Mouse (Mus musculus): ENCODE measurements around the gene Hspa1l.
"Not testable (repeated sequence)": the region's sequence is repeated elsewhere in the genome, so short reads cannot be mapped to it uniquely, and the experiment has no call there.

Gene Hspa1l

DNA sequence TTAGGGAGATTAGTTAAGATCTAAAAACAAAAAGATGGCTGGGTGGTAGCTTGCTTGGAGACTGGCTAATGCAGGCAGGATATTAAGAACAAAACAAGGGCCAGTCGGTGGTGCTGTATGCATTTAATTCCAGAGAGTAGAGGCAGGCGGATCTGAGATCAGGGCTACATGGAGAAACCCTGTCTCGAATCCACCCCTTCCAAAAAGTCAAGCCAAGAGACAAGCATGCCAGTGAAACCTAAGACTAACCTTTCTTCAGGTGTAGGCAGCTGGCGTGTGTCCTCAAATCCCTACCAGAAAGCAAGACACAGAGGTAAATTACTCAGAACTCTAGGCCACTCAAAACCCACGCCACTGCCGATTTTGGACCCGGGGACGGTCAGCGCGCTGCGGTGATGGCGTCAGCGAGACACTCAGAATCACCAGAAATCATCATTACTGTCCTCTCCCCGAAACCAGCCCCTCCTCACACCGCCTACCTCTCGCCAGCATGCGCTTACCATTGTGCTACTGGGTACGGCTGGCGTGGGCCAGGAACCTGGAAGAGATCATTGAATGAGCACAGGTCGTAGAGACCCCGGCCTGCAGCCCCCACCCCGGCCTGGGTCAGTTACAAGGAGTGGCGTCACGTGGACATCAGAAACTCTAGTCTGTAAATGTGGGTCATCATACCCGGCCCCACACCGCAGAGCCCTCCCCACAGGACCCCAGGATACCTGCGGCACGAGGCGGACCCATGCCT, 20.7 kb upstream of the Hspa1l start:
- peak; percentile 42 for DNase-seq (ENCODE audit: low read depth)

DNA sequence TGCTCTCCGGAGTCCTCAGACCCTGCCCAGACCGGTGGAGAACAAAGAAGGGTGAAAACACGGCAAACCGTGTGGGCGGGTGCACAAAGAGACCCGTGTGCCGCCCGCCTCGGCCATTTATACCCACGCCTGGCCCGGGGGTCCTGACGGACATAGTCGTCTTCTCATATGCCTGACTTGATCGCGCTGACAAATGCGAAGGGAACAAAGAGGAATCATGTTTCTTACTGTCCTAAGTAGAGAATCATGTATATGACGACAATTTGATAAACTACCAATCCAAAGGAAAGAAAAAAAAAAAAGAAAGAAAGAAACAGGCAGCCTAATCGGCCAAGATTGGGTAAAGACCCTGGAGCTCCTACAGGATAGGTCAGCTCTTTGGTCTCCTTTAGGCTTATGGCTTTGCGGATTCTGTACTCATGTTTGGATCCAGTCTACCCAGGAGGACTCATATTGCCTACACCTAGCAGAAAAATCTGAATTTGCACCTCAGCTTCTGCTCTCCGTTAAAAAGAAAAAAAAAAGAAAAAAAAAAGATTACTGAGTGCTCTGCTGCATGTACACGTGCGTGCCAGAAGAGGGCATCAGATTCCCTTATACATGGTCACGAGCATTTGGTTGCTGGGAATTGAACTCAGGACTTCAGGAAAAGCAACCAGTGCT, 20.0 kb upstream of the Hspa1l start:
- peak; percentile 89 for DNase-seq (ENCODE audit: low read depth)

DNA sequence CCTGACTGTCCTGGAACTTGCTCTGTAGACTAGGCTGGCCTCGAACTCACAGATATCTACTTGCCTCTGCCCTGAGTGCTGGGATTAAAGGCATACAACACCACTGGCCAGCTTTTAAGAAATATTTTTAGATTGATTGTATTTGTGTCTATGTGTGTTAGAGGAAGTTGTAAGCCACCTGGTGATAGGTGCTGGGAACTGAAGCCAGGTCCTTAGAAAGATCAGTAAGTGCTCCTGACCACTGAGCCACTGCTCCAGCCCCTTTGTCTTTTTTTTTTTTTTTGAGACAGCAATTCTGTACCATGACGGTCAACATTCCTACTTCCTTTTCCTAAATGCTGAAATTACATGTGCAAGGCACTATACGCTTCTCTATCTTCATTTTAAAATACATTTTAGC, 19.2 kb upstream of the Hspa1l start:
- no peak for DNase-seq (ENCODE audit: low read depth)

DNA sequence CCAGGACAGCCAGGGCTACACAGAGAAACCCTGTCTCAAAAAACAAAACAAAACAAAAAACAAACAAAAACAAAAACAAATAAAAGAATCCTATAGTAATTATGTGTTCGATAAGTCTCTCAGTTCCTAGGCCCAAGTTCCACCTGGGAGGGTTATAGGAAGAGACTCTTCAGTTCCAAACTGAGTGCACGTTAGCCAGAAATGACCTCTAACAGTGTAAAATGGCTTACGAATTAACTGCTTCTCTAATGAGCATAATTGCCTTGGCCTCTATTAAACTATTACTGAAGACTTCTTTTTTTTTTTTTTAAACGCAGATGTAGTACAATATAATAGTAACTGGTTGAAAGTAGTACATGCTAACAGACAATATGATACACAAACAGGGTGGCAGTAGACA, 18.6 kb upstream of the Hspa1l start:
- DNase-seq (ENCODE audit: low read depth) = no peak

DNA sequence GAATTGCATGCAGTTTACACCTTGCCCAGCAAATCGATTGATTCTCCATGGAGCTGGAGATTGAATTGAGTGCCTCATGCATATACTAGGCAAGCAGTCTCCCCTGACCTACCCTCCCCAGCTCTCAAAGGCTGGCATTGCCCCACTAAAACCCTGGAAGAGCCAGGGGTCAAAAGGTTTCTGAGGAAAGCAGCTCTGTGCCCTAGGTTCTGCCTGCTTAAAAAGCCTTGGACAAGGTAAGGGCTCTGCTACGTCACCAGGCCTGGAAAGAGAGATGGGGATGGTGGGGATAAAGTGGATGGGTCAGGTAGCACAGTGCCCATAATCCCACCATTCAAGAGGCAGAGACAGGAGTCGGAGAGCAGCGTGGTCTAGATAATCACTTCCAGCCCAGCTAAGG, 17.7 kb upstream of the Hspa1l start:
- DNase-seq (ENCODE audit: low read depth) = no peak

DNA sequence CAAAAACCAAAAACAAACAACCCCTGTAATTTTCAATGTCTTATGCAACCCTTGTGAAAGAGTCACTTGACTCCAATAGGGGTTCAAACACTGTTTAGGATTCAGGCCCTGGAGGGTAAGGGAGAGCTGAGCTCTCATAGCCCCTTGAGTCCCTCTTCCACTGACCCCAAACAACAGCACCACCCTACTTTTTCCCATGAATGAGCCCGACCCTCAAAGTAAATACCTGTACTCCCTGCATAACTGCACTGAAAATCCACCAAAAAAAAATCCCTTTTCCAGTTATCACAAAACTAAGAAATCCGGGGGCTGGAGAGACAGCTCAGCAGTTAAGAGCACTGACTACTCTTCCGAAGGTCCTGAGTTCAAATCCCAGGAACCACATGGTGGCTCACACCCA, 16.6 kb upstream of the Hspa1l start:
- no peak for DNase-seq (ENCODE audit: low read depth)

DNA sequence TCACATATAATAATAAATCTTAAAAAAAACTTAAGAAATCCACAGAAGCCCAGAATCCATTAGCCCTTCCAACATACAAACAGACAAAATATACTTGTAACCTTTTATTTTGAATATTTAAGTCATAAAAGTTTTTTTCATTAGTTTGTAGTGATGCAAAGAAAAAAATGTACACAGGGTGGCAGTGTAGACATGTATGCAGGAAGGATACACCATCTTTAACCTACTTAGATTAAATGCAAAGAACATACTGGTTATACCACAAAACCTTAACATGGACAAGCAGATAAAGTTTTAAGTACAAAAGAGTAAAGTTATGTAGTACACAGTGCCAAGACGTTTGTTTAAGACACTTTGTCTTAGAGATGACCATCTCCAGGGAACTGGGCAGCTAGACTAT, 16.2 kb upstream of the Hspa1l start:
- peak; percentile 75 for DNase-seq (ENCODE audit: low read depth)

DNA sequence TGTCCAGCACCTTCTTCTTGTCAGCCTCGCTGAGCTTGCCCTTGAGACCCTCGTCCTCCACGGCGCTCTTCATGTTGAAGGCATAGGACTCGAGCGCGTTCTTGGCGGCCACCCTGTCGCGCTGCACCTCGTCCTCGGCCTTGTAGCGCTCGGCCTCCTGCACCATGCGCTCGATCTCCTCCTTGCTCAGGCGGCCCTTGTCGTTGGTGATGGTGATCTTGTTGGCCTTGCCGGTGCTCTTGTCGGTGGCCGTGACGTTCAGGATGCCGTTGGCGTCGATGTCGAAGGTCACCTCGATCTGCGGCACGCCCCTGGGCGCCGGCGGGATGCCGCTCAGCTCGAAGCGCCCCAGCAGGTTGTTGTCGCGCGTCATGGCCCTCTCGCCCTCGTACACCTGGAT, 15.2 kb upstream of the Hspa1l start:
- DNase-seq (ENCODE audit: low read depth) = not testable (repeated sequence)

DNA sequence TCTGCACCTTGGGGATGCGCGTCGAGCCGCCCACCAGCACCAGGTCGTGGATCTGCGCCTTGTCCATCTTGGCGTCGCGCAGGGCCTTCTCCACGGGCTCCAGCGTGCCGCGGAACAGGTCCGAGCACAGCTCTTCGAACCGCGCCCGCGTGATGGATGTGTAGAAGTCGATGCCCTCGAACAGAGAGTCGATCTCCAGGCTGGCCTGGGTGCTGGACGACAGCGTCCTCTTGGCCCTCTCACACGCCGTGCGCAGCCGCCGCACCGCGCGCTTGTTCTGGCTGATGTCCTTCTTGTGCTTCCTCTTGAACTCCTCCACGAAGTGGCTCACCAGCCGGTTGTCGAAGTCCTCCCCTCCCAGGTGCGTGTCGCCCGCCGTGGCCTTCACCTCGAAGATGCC, 14.5 kb upstream of the Hspa1l start:
- not testable (repeated sequence) for DNase-seq (ENCODE audit: low read depth)

DNA sequence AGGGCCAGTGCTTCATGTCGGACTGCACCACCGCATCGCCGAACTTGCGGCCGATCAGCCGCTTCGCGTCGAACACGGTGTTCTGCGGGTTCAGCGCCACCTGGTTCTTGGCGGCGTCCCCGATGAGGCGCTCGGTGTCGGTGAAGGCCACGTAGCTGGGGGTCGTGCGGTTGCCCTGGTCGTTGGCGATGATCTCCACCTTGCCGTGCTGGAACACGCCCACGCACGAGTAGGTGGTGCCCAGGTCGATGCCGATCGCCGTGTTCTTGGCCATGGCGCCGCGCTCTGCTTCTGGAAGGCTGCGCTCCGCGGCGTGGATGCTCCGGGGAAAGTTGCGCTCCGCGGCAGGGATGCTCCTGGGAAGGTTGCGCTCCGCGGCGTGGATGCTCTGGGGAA, 13.8 kb upstream of the Hspa1l start:
- not testable (repeated sequence) for DNase-seq (ENCODE audit: low read depth)

DNA sequence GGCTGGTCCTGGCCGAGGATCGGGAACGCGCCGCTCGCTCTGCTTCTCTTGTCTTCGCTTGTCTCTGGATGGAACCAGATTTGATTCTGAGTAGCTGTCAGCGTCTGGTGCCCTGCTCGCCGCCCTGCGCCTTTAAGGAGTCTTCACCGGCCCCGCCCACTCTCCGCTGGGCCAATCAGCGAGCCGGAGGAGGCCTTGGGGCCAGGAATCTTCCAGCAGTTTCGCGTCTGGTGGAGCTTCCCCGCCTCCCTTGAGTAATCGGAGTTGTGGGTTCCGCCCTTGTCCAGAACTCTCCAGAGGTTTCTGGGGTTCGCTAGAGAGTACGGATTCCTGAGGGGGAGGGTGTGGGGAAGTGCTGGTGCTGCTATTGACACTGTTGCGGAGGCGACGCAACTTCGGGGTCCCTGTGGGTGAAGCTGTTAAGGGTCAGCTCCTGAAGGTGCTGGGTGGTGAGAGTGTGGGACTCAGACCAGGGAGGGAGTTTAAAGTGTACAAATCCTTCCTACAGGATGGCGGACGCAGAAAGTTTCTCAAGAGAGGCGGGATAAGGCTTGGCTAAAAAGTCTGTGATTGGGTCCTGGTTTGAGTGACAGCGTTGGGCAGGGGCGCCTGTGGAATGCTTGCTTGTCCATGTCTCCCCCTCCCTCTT, 13.2 kb upstream of the Hspa1l start, which contains the start of gene Hspa1b:
Gene Hspa1b, minus strand, starts transcription at position 109 of the 649 bp plus-strand sequence.
- DNase-seq (ENCODE audit: low read depth) = peak; percentile 89

DNA sequence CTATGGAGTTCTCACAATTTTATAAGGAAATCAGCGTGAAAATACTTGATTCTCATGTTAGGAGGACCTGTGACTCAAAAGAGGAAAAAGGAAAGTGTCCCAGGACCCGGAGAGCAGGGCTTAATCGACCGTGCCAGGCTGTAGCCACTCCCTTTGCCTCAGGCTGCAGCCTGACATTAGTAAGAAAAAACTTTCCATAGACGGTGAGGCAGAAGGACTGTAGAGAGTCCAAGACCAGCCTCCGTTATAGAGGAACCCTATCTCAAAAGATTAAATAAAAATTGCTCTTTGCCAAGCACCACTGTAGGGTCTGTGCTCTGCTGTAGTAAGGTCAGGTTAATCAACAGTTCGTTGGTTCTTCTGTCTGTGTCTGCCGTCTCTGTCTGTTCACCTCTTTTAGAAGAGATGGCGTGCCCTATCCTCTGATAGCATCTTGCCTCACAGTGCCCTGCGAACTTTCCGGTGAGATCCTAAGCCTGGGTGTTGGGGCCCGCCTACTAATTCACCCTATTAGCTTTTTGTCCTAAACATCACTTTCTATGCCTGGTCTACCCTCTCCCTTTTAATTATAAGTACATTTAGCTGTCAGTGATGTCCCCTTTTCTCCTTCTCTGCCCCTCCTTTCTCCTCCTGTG, 12.5 kb upstream of the Hspa1l start:
- DNase-seq (ENCODE audit: low read depth) = peak; percentile 88

DNA sequence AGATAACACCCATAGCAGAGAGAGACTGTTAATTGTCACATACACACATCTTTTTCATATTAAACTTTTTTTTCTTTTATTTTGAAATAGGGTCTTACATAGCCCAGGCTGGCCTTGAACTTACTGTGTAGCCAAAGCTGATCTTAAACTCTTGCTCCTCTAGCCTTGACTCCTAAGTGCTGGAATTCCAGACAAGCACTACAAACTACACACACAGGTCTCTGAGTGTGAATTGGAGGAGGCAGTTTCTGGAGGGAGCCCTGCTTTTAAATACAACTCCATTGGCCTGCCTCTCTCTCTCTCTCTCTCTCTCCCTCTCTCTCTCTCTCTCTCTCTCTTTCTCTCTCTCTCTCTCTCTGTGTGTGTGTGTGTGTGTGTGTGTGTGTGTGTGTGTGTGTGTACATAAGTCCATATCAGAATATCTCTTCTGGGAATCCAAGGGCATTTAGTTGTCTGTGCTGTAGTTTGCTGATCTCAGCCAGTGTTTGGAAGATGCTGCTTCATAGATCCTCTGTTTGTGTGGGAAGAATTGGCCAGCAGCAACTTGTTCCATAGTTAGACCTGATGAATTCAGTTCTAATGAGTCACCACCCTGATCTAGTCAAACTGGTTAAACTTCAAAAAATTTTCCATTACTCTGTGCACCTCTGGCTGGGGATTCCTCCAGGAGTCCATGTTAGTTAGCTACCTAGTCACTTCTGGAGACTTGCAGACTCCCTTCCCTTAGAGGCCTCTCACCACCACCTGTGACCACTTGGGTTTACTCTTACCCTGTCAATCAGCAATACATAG, 11.6 kb upstream of the Hspa1l start:
- DNase-seq (ENCODE audit: low read depth) = peak; percentile 82

DNA sequence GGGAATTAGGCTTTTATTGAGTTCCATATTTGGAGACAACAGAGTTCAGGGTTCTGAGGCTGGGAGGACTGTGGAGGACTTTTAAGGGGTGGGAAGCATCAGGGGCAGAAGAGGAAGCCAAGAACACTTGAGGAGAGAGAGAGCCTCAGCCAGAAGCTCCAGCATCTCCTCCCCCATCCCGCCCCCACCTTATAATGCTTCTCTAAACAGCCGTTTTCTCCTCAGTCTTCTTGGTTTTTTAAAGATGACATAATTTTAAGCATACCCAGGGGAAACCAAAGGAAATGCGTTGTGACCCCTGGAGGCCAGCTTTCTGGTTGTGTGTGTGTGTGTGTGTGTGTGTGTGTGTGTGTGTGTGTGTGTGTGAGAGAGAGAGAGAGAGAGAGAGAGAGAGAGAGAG, 10.4 kb upstream of the Hspa1l start:
- peak; percentile 84 for DNase-seq (ENCODE audit: low read depth)

DNA sequence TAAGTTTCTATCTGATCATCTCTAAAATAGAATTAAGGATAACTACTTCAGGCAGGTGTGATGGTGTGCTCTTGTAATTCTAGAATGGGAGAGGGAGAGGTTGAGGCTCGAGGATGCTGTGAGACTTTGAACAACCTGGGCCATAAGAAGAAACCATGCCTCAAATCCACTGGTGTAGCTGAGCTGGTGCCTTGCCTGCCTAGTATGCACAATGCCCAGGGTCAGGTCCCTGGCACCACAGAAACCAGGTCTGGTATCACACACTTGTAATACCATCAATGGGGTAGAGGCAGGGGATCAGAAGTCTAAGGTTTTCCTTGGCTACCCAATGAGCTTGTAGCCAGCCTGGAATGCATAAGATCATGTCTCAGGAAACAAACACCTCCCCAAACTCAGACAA, 9.7 kb upstream of the Hspa1l start:
- DNase-seq (ENCODE audit: low read depth) = no peak

DNA sequence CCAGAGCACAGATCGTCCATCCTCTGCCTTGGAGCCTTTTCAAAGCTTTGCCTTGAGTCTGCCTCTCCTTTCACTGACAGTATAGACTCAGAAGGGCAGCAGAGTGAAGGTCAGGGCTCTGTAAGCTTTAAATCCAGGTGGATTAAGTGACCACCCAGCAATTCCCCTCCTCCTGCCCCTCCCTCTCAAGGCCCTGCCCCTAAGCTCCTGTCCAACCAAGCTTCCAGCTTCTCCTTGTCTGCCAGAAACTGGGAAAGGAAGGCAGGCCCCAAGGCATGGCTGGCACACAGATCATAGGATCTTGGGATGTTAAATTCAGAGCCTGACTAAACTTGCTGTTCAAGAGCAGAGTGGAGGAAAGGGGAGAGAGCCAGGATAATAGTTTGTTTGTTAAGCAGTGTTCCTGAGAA, 7.9 kb upstream of the Hspa1l start:
- DNase-seq (ENCODE audit: low read depth) = peak; percentile 82

DNA sequence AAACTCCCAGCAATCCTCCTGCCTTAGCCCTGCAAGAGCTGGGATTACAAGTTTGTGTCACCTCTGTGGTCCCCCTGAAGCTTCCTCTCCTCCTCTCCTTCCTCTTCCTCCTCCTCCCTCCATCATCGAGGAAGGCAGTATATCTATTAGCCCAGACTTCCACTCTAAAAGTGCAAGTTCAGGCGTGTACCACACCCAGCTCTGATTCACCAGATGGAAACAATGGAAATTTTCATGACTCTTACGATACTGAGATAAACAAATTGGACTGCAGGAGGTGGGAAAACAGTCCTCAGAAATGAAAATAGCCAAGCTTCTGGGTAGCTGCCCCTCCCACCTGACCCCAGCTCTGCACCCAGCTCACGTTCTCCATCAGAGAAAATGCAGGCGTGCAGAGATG, 6.9 kb upstream of the Hspa1l start:
- peak; percentile 70 for DNase-seq (ENCODE audit: low read depth)

DNA sequence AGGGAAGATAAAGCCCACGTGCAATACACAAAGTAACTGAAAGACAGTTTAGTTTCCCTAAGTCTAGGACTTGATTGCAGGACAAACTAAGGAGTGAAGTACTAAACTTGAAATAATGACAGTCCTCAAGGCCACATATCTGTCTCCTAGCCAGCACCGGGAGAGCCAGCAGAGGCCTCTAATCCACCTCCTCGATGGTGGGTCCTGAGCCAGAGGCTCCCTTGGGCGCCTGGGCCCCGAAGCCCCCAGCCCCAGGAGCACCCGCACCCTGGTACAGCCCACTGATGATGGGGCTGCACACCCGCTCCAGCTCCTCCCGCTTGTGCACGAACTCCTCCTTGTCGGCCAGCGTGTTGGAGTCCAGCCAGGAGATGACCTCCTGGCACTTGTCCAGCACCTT, 2.7 kb upstream of the Hspa1l start, which contains the start of gene Gm20481:
Gene Gm20481, plus strand, starts transcription at position 91 of the 400 bp plus-strand sequence.
- not testable (repeated sequence) for DNase-seq (ENCODE audit: low read depth)

DNA sequence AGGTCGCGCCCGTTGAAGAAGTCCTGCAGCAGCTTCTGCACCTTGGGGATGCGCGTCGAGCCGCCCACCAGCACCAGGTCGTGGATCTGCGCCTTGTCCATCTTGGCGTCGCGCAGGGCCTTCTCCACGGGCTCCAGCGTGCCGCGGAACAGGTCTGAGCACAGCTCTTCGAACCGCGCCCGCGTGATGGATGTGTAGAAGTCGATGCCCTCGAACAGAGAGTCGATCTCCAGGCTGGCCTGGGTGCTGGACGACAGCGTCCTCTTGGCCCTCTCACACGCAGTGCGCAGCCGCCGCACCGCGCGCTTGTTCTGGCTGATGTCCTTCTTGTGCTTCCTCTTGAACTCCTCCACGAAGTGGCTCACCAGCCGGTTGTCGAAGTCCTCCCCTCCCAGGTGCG, 1.7 kb upstream of the Hspa1l start:
- not testable (repeated sequence) for DNase-seq (ENCODE audit: low read depth)

DNA sequence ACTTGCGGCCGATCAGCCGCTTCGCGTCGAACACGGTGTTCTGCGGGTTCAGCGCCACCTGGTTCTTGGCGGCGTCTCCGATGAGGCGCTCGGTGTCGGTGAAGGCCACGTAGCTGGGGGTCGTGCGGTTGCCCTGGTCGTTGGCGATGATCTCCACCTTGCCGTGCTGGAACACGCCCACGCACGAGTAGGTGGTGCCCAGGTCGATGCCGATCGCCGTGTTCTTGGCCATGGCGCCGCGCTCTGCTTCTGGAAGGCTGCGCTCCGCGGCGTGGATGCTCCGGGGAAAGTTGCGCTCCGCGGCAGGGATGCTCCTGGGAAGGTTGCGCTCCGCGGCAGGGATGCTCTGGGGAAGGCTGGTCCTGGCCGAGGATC, 822 bp upstream of the Hspa1l start:
- not testable (repeated sequence) for DNase-seq (ENCODE audit: low read depth)

DNA sequence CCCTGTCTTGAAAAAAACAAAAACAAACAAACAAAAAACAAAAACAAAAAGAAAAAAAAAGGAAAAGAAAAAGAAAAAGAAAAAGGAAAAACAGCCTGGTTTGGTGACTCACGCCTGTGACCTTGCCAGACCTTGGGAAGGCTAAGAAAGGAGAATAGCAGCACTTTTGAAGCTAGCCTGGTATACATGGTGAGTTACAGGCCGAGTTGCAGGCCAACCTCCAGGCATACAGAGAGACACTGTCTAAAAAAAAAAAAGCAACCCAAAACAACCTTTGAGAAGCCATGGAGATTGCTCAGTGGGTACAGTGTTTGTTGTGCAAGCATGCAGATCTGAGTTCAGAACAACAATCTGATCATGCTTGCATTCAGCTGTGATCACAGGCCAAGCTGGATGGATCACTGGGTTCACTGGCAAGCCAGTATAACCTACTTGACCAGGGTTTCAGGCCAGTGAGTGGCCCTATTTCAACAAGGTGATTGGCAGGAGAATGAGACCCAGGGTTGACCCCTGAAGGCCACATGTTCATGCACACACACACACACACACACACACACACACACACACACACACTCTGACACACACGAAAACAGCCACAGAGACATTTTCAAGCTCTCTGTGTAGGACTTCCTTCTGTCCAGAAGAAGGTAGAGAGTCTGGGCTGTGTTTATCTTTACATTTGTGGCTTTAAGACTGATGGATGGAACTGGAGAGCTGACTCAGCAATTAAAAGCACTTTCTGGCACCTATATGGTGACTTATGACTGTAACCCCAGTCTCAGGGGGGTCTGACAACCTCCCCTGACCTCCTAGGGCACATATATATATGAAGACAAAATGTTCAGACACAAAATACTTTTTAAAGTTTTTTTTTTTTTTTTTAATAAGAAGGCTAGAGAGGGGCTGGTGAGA, 3.3 kb downstream of the Hspa1l start:
- peak; percentile 61 for DNase-seq (ENCODE audit: low read depth)

Data from NIH3T3 (cell line).